Mouse (Mus musculus) neutrophil, adult 5-6 weeks (primary cell): Measurements from ENCODE around the gene Clpsl2. TPM values are rescaled to one million over a fixed set of nuclear protein-coding genes. Genes with fewer than 3 reads are reported as not detected.

Experiments
- ATAC-seq: fragments of 151-379, 151-347 bp; 2 replicates; pipeline ENCODE4 v1.8.0; 2017; ENCODE audit warnings: mild to moderate bottlenecking, moderate TSS enrichment; ENCODE audit not compliant: insufficient number of reproducible peaks, poor library complexity, low FRiP score, severe bottlenecking; ENCODE audit errors: extremely low read depth
- total RNA-seq: library from RNA; stranded (forward); fragments of 200-1000 nt; gene quantifications from 2 replicates; pipeline ENCODE4 v1.2.3, GENCODE M21; 2017

Clpsl2 gene
- total RNA-seq, 1 experiment from 2014 or later = not detected

DNA sequence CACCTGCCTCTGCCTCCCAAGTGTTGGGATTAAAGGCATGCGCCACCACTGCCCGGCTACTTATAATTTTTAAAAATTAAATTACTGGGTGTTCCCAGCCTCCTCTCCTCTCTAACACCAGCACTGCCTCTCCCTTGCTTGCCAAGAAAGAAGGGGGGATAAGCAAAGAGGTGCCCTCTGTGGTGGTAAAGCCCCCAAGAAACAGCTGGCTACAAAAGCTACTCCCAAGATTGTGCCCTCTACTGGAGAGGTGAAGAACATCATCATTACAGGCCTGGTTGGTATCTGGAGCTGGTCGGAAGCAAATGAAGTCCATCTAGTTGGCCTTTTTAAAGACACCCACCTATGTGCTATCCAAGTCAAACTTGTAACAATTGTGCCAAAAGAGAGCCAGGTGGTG is 29.4 kb upstream of the Clpsl2 start:
- ATAC-seq = no peak

DNA sequence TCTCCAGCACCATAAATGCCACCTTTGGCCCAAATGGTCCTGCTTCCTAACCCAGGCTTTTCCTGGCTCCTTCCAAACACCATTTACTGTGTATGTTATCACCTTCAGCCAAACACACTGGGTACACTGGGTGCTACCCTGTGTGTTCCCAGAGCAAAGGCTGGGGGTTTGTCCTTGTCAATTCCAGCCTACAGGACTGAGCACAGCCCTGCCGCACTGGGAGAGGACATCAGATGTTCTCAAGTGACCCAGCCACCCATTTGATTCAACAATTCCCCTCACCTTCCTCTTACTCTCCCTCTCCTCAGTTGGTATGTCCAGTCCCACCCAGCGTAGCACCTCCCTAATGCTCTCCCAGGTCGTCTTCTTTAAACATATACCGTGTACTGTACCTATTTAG is 28.6 kb upstream of the Clpsl2 start:
- no peak for ATAC-seq

DNA sequence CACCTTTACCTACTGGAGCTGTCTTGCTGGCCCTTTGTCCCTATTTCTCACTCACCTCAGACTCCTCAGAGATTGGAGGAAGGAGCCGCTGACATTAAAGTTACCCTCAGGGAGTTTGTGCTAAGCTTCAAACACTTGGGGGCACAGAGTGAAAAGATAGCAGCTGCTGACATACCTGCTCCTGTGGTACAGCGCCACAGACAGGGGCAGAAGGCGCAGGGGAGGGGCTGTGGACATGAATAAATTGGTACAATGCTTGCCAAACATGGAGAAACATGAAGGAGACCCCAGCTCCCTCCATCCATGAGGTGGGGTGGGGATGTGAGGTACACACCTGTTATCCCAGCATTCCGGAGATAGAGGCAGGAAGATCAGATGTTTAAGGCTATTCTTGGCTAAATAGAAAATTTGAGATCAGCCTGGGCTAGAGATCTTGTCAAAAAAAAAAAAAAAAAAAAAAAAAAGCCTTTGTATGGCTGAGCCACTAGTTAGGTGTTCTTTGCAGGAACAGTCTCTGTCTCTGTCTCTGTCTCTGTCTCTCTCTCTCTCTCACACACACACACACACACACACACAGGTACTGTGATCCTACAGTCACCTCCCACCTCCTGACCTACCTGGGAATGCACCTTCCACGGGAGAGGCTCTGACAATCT is 28.0 kb upstream of the Clpsl2 start:
- no peak for ATAC-seq

DNA sequence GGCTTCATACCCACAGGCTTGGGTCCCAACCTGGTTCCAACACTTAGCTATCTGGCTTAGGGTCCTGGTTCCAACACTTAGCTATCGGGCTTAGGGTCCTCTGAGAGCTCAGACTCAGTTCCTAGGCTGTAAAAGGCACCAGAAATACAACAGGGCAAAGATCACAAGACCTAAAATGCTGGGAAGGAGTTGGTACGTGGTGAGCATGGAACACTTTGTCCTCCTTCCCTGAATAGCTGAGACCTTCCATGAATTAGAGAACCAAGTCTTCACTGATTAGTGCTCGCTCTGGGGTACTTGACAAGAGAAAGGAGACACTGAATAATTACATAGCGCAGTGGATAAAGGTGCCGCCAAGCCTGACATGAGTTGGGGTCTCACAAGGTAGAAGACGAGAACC is 27.3 kb upstream of the Clpsl2 start:
- ATAC-seq = no peak

DNA sequence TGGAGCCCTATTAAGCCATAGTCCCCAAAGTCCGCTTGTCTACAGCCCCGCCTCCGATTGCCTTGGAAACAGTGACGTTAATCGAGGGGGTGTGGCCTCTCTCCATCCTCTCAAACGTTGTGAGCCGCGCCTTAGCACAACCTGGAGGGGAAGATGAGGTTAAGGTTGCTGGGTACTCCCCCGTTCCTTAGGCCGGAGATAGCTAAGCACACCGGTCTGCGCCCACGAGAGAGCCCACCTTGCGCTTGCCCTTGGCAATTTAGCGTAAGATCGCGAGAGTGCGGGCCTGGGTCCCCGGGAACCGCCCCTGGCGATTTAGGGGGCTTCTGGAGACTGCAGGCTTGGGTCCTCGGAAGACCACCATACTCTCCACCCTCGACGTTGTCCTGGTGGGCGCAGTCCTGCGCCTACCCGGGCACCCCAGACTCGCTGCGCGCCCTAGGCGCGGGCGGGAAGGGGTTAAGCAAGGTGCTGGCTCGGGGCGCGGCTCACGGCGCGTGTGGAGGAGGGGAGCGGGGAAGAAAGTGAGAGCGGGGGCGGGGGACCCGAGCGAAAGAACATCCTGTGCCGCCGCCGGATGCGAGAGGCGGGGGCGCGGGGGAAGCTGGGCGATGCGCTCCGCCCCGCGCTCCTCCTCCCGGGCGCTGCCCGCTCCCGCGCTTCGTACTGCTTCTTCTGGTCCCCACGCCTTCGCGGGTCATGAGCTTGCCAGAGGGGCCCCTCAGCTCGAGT is 26.4 kb upstream of the Clpsl2 start:
- peak; percentile 78 for ATAC-seq

DNA sequence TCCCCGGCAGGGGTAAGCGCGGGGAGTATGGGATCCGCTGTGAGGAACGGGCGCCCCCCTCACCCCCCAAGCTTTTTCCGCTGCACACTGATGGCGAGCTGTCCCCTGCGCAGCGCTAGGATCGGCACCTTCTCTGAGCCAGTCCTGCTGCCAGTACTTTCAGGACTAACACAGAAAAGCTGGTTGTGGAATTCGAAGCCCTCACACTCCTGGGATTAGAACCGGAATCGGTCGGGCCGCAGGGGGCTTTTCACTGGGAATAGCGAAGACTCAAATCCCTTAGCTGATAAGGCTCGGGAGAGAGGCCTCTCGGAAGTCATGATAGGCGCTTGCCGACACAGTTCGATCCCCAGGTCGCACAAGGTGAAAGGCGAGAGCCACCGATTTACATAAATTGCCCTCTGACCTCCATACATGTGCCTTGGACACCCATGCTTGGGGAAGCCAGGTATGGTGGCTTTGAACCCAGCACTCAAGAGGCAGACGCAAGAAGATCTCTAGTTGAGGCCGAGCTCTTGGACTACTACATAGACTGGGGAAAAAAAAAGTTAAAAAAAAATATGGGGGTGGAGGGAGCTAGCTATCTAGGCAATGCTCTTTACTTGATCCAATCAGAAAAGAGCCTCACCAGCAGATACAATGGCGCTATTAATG is 25.7 kb upstream of the Clpsl2 start:
- no peak for ATAC-seq

DNA sequence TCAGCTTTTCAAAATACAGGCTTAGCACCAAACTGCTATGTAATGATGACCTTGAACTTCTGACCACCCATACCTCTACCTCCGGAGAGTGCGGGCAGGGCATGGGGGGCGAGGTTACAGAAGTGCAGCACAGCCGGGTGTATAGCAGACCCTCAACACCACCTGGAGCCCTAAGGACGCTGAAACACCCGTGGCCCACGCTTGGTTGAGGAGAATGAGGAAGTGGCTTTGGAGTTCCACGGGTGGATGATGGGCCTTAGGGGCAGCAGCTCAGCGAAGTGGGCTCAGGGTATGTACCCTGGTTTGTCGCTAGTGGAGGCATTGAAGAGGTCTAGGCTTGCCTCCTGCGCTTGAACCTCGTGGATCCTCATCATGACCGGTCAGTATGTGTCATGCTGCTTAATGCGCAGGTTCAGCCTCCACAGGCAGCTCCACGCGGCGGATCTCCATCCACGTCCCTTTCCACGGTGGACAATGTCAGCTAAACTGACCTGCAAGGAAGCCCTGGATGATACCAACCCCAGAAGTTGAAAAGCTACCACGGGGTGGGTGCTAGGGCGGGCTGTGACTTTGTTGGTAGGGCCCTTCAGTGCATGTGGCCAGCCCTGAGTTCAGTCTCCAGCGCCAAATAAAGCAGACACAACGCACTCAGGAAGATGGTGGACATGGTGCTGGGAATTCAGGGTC is 25.1 kb upstream of the Clpsl2 start:
- ATAC-seq = peak; percentile 15; the same call in 1 of the 2 replicates

DNA sequence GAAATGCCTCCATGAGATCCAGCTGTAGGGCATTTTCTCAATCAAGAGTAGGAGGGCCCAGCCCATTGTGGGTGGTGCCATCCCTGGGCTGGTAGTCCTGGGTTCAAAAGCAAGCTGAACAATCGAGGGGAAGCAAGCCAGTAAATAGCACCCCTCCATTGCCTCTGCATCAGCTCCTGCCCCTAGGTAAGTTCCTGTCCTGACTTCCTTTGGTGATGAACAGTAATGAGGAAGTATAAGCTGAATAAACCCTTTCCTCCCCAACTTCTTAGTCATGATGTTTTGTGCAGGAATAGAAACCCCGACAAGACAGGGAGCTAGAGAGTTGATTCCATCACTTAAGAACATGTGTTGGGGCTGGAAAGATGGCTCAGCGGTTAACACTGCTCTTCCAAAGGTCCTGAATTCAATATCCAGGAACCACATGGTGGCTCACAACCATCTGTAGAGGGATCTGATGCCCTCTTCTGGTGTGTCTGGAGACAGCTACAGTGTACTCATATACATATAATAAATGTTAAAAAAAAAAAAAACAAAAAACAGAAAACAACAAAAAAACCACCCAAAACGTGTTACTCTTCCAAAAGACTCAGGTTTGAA is 24.3 kb upstream of the Clpsl2 start:
- ATAC-seq = no peak

DNA sequence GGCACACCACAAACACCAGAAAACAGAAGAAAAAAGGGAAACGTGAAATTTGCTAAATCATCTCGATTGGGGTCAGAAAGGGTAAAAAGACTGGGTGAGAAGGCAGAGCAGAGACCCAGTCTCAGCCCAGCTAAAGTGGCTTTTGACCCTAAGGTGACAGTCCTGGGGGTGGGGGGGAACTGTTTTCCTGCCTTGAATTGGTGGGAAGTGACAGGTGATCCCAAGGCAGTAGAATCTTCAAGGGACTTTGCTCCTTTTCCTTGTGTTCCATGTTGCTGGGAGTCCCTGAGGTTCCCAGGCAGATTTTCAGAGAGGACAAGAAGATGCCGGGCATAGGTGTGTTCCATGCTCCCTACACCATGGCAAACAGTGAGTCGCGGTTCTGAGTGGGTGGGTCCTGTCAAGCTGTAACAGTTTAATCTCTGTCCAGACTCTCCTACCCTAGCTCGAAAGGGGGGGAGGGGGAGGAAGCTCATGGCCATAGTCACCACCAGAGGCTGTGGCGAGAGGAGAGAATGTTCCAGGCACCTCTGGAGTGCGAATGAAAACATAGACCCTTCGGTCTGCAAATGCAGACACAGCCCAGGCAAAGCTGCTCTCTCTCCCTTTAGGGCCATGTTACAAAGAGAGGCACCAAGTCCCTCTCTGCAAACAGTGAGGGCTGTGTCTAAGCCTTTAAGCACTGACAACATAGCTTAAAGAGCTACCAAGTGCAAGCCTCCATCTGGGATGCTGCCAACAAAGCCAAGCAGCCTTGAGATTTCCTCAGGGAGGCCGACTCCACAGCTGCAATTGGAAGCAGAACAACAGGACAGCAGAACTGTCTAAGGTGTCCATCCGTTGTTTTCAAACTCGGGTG is 21.8 kb upstream of the Clpsl2 start:
- ATAC-seq = no peak

DNA sequence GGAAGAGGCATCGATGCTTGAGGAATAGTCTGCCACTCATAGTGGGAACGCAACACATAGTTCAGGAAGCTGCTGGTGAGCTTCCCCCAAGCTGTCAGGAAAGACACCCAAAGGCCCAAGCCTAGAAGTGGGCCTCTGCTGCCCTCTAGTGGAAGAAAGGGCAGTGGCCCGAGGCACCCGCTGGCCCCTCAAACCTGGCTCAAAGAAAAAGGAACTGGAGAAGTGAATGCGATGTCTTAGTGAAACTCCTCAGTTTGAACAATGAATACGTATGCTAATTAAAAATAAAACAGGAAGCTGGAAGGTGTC is 21.2 kb upstream of the Clpsl2 start:
- ATAC-seq = peak; percentile 67

DNA sequence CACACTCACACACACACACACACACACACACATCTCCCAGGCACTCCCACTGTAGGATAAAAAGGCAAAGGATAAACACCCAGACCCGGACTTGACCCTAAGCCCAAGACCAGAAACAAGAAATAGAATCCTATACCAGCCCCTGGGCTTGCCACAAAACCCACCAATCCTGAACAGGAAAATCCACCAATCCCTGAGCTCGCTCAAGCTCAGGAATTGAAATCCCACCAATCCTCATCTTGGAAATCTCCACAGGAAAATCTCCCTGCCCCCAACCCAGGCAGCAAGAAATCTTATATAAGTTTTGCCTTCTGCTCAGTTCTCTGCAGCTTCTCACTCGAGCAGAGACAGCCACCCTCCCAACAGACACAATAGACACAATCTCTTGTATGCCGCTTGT is 20.1 kb upstream of the Clpsl2 start:
- no peak for ATAC-seq

DNA sequence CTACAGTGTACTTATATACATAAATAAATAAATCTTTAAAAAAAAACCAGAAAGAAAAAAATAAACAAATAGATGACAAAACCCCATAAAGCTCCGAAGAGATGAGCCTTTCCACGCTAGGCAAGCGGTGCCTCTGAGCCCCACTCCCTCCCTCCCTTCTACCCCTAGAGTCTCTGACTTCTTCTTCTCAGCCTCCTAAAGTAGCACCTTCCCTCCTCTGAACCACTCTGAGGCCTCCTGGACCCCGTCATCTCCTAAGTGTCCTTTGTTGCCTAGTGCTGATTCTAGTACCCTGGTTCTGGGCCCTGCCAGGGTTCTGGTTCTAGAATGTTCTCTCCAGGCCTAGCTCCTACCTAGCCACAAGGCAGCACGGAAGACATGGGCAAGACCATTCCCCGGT is 18.7 kb upstream of the Clpsl2 start, which contains the start of gene Armc12:
Gene Armc12 (plus strand): TSS at position 301 of the 400 bp plus-strand sequence.
- no peak for ATAC-seq

DNA sequence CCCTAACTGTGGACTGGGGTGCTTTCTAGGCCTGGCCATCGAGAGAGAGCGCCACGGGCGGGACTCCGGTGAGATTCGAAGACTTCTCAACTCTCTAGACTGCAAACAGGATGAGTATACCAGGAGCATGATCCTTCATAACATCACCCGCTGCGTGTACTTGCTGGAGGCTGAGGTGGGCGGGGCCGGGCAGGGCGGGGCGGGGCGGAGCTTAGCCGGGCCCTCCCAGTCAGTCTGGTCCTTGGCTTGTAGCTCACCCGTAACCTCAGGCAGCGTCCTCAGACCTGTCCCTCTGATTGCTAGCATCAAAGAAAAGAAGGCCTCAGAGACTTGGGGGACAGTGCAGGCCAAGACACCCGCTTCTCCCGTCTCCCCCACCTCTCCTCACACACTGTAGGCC is 17.3 kb upstream of the Clpsl2 start:
- ATAC-seq = no peak

DNA sequence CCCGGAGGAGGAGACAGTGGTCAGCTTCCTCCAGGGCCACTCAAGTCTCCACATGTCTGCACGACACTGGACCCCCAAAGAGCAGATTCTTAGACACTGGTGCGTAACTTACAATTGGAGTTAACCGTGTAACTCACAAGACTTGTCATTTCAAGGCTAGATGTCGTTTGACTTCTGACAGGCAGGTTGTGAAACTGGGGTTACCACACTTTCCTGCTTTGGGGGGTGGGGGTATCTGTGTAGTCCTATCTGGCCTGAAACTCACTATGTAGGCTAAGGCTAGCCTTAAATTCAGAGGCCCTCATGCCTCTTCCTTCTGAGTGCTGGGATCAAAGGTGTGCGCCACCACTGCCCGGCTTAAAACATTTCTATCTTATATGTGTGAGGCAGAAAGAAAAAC is 16.7 kb upstream of the Clpsl2 start:
- no peak for ATAC-seq

DNA sequence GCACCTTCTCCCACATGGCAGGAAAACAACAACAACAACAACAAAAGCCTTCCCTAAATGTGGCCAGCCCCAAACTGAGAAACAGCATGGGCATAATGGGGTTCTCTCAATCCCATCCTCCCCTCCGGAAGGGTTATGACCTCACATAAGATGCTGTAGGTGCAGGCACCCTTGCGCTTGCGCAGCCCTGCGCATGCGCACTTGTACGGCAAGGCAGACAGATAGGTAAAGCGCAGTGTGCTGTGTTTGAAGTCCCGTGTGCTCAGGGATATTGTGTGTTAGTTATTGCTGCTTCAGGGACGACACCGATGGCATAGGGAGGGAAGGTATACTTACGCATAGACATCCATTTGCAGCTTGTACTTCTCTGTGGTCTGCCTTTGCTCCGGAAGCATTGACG is 15.9 kb upstream of the Clpsl2 start:
- ATAC-seq = no peak

DNA sequence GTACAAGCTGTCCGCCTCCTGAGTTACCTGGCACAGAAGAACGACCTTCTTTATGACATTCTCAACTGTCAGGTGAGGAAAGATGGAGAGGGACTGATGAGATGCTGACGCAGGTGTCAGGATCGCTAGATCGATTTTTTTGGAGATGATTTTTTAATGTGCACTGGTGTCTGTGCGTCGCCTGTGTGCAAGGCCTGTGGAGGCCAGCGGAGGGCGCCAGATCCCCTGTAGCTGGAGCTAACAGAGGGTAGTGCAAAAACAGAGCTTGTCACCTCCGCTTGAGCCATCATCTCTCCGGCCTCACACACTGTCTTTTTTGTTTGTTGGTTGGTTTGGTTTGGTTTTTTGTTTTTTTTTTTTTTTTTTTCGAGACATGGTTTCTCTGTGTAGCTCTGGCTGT is 11.3 kb upstream of the Clpsl2 start:
- no peak for ATAC-seq

DNA sequence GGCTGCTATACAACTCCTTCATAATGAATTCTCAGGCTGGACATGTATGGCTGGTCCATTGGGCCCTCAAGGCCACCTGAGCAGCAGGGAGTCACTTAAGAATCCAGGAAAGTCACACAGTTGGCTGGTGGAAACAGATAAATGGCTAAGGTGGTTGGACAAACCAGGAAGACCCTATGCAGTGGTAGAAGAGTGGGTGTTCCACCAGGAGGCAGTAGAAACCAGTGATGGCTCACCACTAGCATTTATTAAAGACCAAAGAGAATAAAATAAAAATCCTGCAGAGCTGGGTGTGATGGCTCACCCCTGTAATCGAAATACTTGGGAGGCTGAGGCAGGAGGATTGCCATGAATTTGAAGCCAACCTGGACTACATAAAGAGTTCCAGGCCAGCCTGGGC is 2.3 kb upstream of the Clpsl2 start:
- no peak for ATAC-seq

DNA sequence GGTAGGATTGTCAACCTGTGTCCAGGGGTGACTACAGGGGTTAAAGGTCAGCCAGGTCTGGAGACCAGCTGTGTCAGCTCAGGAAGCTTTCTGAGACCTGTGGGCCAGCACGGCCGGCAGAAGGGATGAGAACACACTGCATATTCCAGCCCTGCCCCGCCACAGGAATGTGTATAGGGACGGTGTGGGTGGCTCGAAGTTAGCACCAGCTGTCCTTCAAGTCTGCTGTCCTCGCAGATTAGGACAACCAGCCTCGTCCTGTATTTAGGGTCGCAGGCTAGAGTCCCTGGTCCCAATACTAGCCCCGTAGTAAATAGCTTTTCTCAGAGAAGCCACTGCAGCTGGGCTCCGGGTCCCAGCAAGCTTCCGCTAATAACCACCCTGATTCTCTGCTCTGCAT is 661 bp upstream of the Clpsl2 start:
- no peak for ATAC-seq
